Mouse (Mus musculus): ENCODE data around the gene Pgf. TPM values are rescaled to one million over a fixed set of nuclear protein-coding genes. Genes with fewer than 3 reads are reported as not detected.

Pgf gene
- 0.60 and 0.70 TPM in 2 replicates for polyA plus RNA-seq (2012; rRNA removed; ENCODE audit: low replicate concordance)

GRCm38 (mm10) chr12:85177740-85178239, at the start of gene Pgf:
Gene Pgf, minus strand, starts transcription at chr12:85177790.

GRCm38 (mm10) chr12:85219236-85219904, 41.8 kb upstream of the Pgf start, which contains the start of gene Eif2b2:
Gene Eif2b2, plus strand, starts transcription at chr12:85219481.

DNA sequence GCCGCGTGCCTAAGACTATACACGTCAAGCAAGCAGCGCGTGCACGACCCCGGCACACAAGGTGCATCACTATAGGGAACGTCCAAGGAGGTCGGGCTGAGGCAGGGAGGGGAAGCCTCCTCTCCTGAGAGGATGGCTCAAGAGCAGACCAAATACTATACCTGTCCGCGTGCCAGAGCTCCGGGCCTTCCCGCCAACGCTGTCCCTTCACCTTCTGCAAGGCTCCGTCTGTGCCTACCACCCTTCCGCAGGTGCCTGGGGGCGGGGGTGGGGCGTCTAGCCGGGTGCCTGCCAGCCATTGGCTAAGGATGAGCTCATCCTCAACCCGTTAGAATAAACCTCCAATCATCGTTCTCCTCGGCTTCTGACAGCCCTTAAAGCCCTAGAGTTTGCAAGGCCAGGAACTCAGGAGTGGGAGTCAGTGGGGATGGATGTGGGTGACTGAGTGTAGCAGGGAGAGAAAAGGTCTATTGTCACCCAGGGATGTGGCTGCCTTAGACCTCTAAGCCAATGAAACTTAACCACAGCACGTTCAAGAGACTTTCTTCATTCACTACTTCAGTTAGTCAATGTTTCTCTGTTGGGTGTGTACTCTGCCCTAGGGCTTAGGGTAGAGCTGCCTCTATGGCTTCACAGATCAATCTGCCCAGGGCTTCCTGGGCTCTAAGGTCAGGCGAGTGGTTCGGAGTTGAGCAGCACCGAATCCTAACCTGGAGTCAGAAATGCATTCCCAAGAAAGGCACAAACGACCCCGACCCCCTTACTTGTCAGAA, 26.4 kb downstream of the Pgf start, which contains the start of gene Rps6kl1:
Gene Rps6kl1, minus strand, starts transcription at position 263 of the 773 bp plus-strand sequence.

Other genes starting within 250 kb of the Pgf start
- 7.4 and 14.4 TPM in 2 replicates for gene Fcf1, start 206.9 kb downstream of the Pgf start, polyA plus RNA-seq (2012; rRNA removed; ENCODE audit: low replicate concordance)
- gene Arel1, start 206.9 kb downstream of the Pgf start, polyA plus RNA-seq (2012; rRNA removed; ENCODE audit: low replicate concordance) = 14.7 and 15.0 TPM in 2 replicates
- gene Ylpm1, start 181.5 kb downstream of the Pgf start, polyA plus RNA-seq (2012; rRNA removed; ENCODE audit: low replicate concordance) = 5.9 and 7.8 TPM in 2 replicates
- gene Prox2, start 67.0 kb downstream of the Pgf start, polyA plus RNA-seq (2012; rRNA removed; ENCODE audit: low replicate concordance) = 0.62 and 0.65 TPM in 2 replicates
- gene Dlst, start 67.0 kb downstream of the Pgf start, polyA plus RNA-seq (2012; rRNA removed; ENCODE audit: low replicate concordance) = 125 and 138 TPM in 2 replicates
- gene Rps6kl1, start 26.5 kb downstream of the Pgf start, polyA plus RNA-seq (2012; rRNA removed; ENCODE audit: low replicate concordance) = 0.47 and 0.98 TPM in 2 replicates
- gene Eif2b2, start 41.7 kb upstream of the Pgf start, polyA plus RNA-seq (2012; rRNA removed; ENCODE audit: low replicate concordance) = 58.8 and 91.2 TPM in 2 replicates
- 0.85 and 0.93 TPM in 2 replicates for gene Mlh3, start 92.8 kb upstream of the Pgf start, polyA plus RNA-seq (2012; rRNA removed; ENCODE audit: low replicate concordance)
- gene Acyp1, start 110.6 kb upstream of the Pgf start, polyA plus RNA-seq (2012; rRNA removed; ENCODE audit: low replicate concordance) = 1.5 and 2.5 TPM in 2 replicates
- 0.17 and 0.22 TPM in 2 replicates for gene Zc2hc1c, start 110.8 kb upstream of the Pgf start, polyA plus RNA-seq (2012; rRNA removed; ENCODE audit: low replicate concordance)
- gene Nek9, start 161.6 kb upstream of the Pgf start, polyA plus RNA-seq (2012; rRNA removed; ENCODE audit: low replicate concordance) = 7.3 and 8.0 TPM in 2 replicates
- 243 and 321 TPM in 2 replicates for gene Tmed10, start 197.1 kb upstream of the Pgf start, polyA plus RNA-seq (2012; rRNA removed; ENCODE audit: low replicate concordance)